8 mouse cellular contexts compared by ENCODE assay signal in the genomic region with DNA sequence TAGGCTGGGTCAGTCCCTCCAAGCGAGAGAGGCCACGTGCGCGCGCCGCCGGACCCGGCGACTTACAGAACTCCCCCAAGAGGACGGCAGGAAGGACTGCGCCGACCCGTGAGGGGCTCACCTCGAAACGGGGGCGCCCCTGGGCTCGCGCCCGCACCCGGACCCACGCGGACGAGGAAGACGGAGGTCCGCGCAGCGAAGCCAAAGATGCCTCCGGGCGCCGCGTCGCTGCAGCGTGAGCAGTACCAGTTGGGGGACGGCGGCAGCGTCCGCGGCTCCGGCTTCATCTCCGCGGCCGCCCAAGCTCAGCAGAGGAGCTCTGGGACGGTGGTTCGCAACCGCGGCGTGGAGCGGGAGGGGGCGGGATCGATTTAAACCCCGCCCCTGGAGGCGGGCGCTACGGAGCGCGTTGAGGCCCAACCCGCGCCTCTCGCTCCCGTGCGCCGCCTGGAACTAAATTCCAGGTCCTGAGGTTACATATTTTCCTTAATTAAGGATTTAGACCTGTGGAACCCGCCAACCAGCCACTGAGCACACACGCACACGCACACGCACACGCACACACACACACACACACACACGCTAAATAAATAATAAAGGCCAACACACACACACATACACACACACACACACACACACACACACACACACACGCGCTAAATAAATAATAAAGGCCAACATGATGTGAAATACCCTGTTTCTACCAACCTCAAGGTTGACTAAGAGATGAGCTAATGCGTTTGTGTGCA. TPM values are rescaled to one million over a fixed set of nuclear protein-coding genes. Genes with fewer than 3 reads are reported as not detected.
A peak's percentile ranks its signal among the peaks of the same experiment; 100 is the strongest.
DNase-seq lines count a peak whose midpoint lies in the region; ATAC-seq and TF ChIP-seq lines count a peak whose summit lies in the region.

Gene Gemin5 (minus strand): TSS at position 373 of the 749 bp plus-strand sequence.

- DNase-seq in A20 (ENCODE audit: low read depth, low spot score): peak; percentile 91
- peak; percentile 87 for DNase-seq in embryonic facial prominence, embryonic 14.5 days (ENCODE audit: low spot score)
- peak; percentile 66 for DNase-seq in heart, adult 8-10 months (ENCODE audit: low spot score)
- peak; percentile 85 for DNase-seq in kidney, adult 9 months
- DNase-seq in limb, embryonic 14.5 days (ENCODE audit: low spot score): peak; percentile 86
- DNase-seq in spleen, adult 2 months (ENCODE audit: low read depth in 1 of 2, low spot score in 2 of 2): peak; percentile 52 to 71

- peaks cover 34% of the 10 kb centered on the region for H3K36me3 ChIP-seq in embryonic facial prominence, embryonic 14.5 days (ENCODE audit: control insufficient read depth, insufficient read depth, low read length)
- H3K36me3 ChIP-seq in limb, embryonic 14.5 days (ENCODE audit: control insufficient read depth, insufficient read depth, low read length): peaks cover 36% of the 10 kb centered on the region
- peaks cover 4% of the 10 kb centered on the region for H3K36me3 ChIP-seq in midbrain, embryonic 16.5 days (ENCODE audit: control insufficient read depth, insufficient read depth, low read length)
- H3K36me3 ChIP-seq in spleen, adult 2 months (ENCODE audit: control insufficient read depth, insufficient read depth, low read length): peaks cover 5% of the 10 kb centered on the region; the same call in 1 of the 2 replicates

- no peak for TF ChIP-seq CTCF in bone marrow, adult 2 months (IDR thresholded peaks at IDR 0.05; ENCODE audit: control insufficient read depth, insufficient read depth, low read length)
- TF ChIP-seq CTCF in spleen, adult 2 months (IDR thresholded peaks at IDR 0.05; ENCODE audit: extremely low read depth, insufficient read depth, insufficient read length, insufficient replicate concordance): no peak

- H3K9me3 ChIP-seq in embryonic facial prominence, embryonic 14.5 days (ENCODE audit: control insufficient read depth, low read length): no peaks in the 10 kb centered on the region
- H3K9me3 ChIP-seq in limb, embryonic 14.5 days (ENCODE audit: control insufficient read depth, low read length): no peaks in the 10 kb centered on the region
- no peaks in the 10 kb centered on the region for H3K9me3 ChIP-seq in midbrain, embryonic 16.5 days (replicated peaks; ENCODE audit: control insufficient read depth, low read length, poor library complexity, severe bottlenecking)

- peak; percentile 88 for ATAC-seq in embryonic facial prominence, embryonic 14.5 days (ENCODE audit: low read depth)
- peak; percentile 87 for ATAC-seq in limb, embryonic 14.5 days (ENCODE audit: low FRiP score, low read depth)
- peak; percentile 84 for ATAC-seq in midbrain, embryonic 16.5 days

- H3K4me3 ChIP-seq in bone marrow, adult 2 months (replicated peaks; ENCODE audit: control insufficient read depth, low read depth, low read length): peak within 1 kb of the TSS; percentile 86
- H3K4me3 ChIP-seq in embryonic facial prominence, embryonic 14.5 days (ENCODE audit: low read depth, low read length): peak within 1 kb of the TSS; percentile 77
- peak within 1 kb of the TSS; percentile 91 for H3K4me3 ChIP-seq in limb, embryonic 14.5 days (replicated peaks; ENCODE audit: low read length)
- H3K4me3 ChIP-seq in midbrain, embryonic 16.5 days (ENCODE audit: low read depth, low read length): peak within 1 kb of the TSS; percentile 89
- H3K4me3 ChIP-seq in spleen, adult 2 months (ENCODE audit: extremely low read depth, insufficient read depth, insufficient read length): peak within 1 kb of the TSS; percentile 82

- peak within 1 kb of the TSS; percentile 80 for H3K4me2 ChIP-seq in embryonic facial prominence, embryonic 14.5 days (ENCODE audit: low read depth, low read length)
- H3K4me2 ChIP-seq in limb, embryonic 14.5 days (replicated peaks; ENCODE audit: low read depth, low read length, severe bottlenecking): peak within 1 kb of the TSS; percentile 80
- H3K4me2 ChIP-seq in midbrain, embryonic 16.5 days (ENCODE audit: low read length): peak within 1 kb of the TSS; percentile 91

- under 1% methylated on average over 71 of the region's 71 CpGs for WGBS in bone marrow, adult 2 months
- under 1% methylated on average over 48 of the region's 71 CpGs for WGBS in embryonic facial prominence, embryonic 14.5 days
- WGBS in limb, embryonic 14.5 days: under 1% methylated on average over 49 of the region's 71 CpGs
- under 1% methylated on average over 67 of the region's 71 CpGs for WGBS in midbrain, embryonic 16.5 days
- WGBS in spleen, adult 2 months: 1% methylated on average over 71 of the region's 71 CpGs

- peak; percentile 49; the same call in 1 of the 2 replicates for TF ChIP-seq POLR2A in bone marrow, adult 2 months (IDR thresholded peaks at IDR 0.05; ENCODE audit: borderline replicate concordance, control insufficient read depth, low read depth, low read length)
- TF ChIP-seq POLR2A in limb, embryonic 14.5 days (IDR thresholded peaks at IDR 0.05; ENCODE audit: borderline replicate concordance, extremely low read depth, insufficient read depth, insufficient read length): 0 out of 2 replicates have a peak, but pooled peaks have one; percentile 27
- TF ChIP-seq POLR2A in spleen, adult 2 months (IDR thresholded peaks at IDR 0.05; ENCODE audit: low read depth, low read length): peak; percentile 16; the same call in 1 of the 2 replicates

- peaks cover 1% of the 10 kb centered on the region for H3K4me1 ChIP-seq in bone marrow, adult 2 months (ENCODE audit: control insufficient read depth, insufficient read depth, low read length)
- peaks cover 6% of the 10 kb centered on the region; the same call in 1 of the 2 replicates for H3K4me1 ChIP-seq in embryonic facial prominence, embryonic 14.5 days (ENCODE audit: control insufficient read depth, insufficient read depth, low read length)
- H3K4me1 ChIP-seq in limb, embryonic 14.5 days (ENCODE audit: control insufficient read depth, insufficient read depth, low read length): peaks cover 8% of the 10 kb centered on the region; the same call in 1 of the 2 replicates
- H3K4me1 ChIP-seq in midbrain, embryonic 16.5 days (ENCODE audit: control insufficient read depth, insufficient read depth, low read length): peaks cover 22% of the 10 kb centered on the region
- peaks cover 6% of the 10 kb centered on the region; the same call in 1 of the 2 replicates for H3K4me1 ChIP-seq in spleen, adult 2 months (ENCODE audit: control insufficient read depth, insufficient read depth, insufficient read length)

- peak within 1 kb of the TSS; percentile 73 for H3K27ac ChIP-seq in bone marrow, adult 2 months (ENCODE audit: control insufficient read depth, insufficient read depth, low read depth, low read length, poor library complexity)
- peak within 1 kb of the TSS; percentile 50 for H3K27ac ChIP-seq in embryonic facial prominence, embryonic 14.5 days (replicated peaks; ENCODE audit: low read depth, low read length)
- H3K27ac ChIP-seq in limb, embryonic 14.5 days (replicated peaks; ENCODE audit: low read depth, low read length): 0 out of 2 replicates have a peak within 1 kb of the TSS, but pooled peaks have one; percentile 33
- H3K27ac ChIP-seq in midbrain, embryonic 16.5 days (ENCODE audit: low read length): peak within 1 kb of the TSS; percentile 73
- peak within 1 kb of the TSS; percentile 49 for H3K27ac ChIP-seq in spleen, adult 2 months (ENCODE audit: insufficient read depth, low read length)

- peak within 1 kb of the TSS; percentile 79 for H3K9ac ChIP-seq in embryonic facial prominence, embryonic 14.5 days (ENCODE audit: low read depth, low read length)
- peak within 1 kb of the TSS; percentile 82 for H3K9ac ChIP-seq in limb, embryonic 14.5 days (ENCODE audit: low read depth, low read length, severe bottlenecking)
- H3K9ac ChIP-seq in midbrain, embryonic 16.5 days (ENCODE audit: low read depth, low read length): peak within 1 kb of the TSS; percentile 82

- H3K27me3 ChIP-seq in embryonic facial prominence, embryonic 14.5 days (replicated peaks; ENCODE audit: control insufficient read depth, insufficient read depth, low read length): no peaks in the 10 kb centered on the region
- H3K27me3 ChIP-seq in limb, embryonic 14.5 days (ENCODE audit: control insufficient read depth, insufficient read depth, low read length): no peaks in the 10 kb centered on the region
- H3K27me3 ChIP-seq in midbrain, embryonic 16.5 days (ENCODE audit: control insufficient read depth, insufficient read depth, low read depth, low read length): no peaks in the 10 kb centered on the region
- H3K27me3 ChIP-seq in spleen, adult 2 months (ENCODE audit: control insufficient read depth, insufficient read depth, low read length): no peaks in the 10 kb centered on the region

RNA-seq across cellular contexts. Expression of gene Gemin5, which starts in this region (rescaled TPM):
- 4.7 and 9.0 TPM in 2 replicates for polyA plus RNA-seq in bone marrow, adult 2 months (2011; ENCODE audit: insufficient read depth, insufficient read length, low replicate concordance, missing spikeins)
- 18.3 and 19.6 TPM in 2 replicates for polyA plus RNA-seq in embryonic facial prominence, embryonic 14.5 days (2014; fragmentation: Nextera tagmentation; extraction: Ambion mirVana)
- total RNA-seq in heart, adult 8-10 months (2022): 1 to 10 TPM; 8.8 to 9.6 (median 9.2) TPM
- polyA plus RNA-seq in limb, embryonic 14.5 days (2012; rRNA removed): 14.8 and 15.4 TPM in 2 replicates
- 16.8 and 22.4 TPM in 2 replicates for polyA plus RNA-seq in limb, embryonic 14.5 days (2014; fragmentation: Nextera tagmentation; extraction: Ambion mirVana)
- 12.7 and 13.9 TPM in 2 replicates for polyA plus RNA-seq in midbrain, embryonic 16.5 days (2015; fragmentation: Nextera tagmentation; extraction: Ambion mirVana)
- polyA plus RNA-seq in spleen, adult 2 months (2012; rRNA removed): 6.1 and 6.9 TPM in 2 replicates

Comparison
In these comparisons a context has a peak if more than half of its experiments do, and no peak if none do; other contexts are left out.
1. Peak in every context shown above with its lines: DNase-seq, ATAC-seq, H3K4me3 ChIP-seq and H3K27ac ChIP-seq.